Mouse (Mus musculus) liver, embryonic 14.5 days (tissue): ENCODE measurements around the gene Foxn3. TPM values are rescaled to one million over a fixed set of nuclear protein-coding genes. Genes with fewer than 3 reads are reported as not detected.
A peak's percentile ranks its signal among the peaks of the same experiment; 100 is the strongest.

Experiments
- ATAC-seq: fragments of 200-750 bp; cut with Nextera tagmentation; 2 replicates; pipeline ENCODE4 v1.8.0; 2017; ENCODE audit warnings: moderate number of reproducible peaks, mild to moderate bottlenecking, moderate library complexity; ENCODE audit not compliant: insufficient read depth
- DNase-seq, 3 experiments: peaks; one replicate each; pipeline ENCODE4 v3.0.0-alpha.2; 2012 to 2013; ENCODE audit warnings: low read depth in 3 of 3, low spot score in 3 of 3
- H3K27ac ChIP-seq: fragments of 300-500 bp; sonication (generic); 2 replicates; pipeline ENCODE4 v1.5.1; 2014; ENCODE audit warnings: moderate library complexity, mild to moderate bottlenecking, control low read depth, inconsistent platforms
- H3K27me3 ChIP-seq: fragments of 300-500 bp; sonication (generic); 2 replicates; pipeline ENCODE4 v1.6.1; 2014; ENCODE audit warnings: mild to moderate bottlenecking, low read length, moderate library complexity; ENCODE audit not compliant: control insufficient read depth, insufficient read depth
- H3K36me3 ChIP-seq: fragments of 300-500 bp; sonication (generic); replicated peaks from 2 replicates; pipeline ENCODE4 v1.6.1; 2014; ENCODE audit warnings: low read depth; ENCODE audit not compliant: control insufficient read depth, insufficient read depth
- H3K4me1 ChIP-seq, 2 experiments: fragments of 200-500 bp in 1 of 2; fragments of 300-500 bp in 1 of 2; sonication (generic) in 1 of 2; replicated peaks; 2 replicates each; pipeline ENCODE4 v1.6.1; 2012 to 2014; ENCODE audit warnings: antibody characterized with exemption in 1 of 2, inconsistent platforms in 1 of 2, low read length in 1 of 2; ENCODE audit not compliant: control insufficient read depth in 2 of 2, insufficient read depth in 2 of 2
- H3K4me2 ChIP-seq: fragments of 300-500 bp; sonication (generic); 2 replicates; pipeline ENCODE4 v1.6.1; 2014; ENCODE audit warnings: low read depth, mild to moderate bottlenecking, control low read depth, moderate library complexity
- H3K4me3 ChIP-seq, 2 experiments: fragments of 200-500 bp in 1 of 2; fragments of 300-500 bp in 1 of 2; sonication (generic) in 1 of 2; 2 replicates each; pipeline ENCODE4 v1.5.1; 2012 to 2014; ENCODE audit warnings: low read depth in 2 of 2, low read length in 2 of 2, mild to moderate bottlenecking in 2 of 2, control low read depth in 1 of 2, inconsistent platforms in 1 of 2, moderate library complexity in 1 of 2; ENCODE audit not compliant: insufficient read depth in 1 of 2
- H3K9ac ChIP-seq: fragments of 300-500 bp; sonication (generic); replicated peaks from 2 replicates; pipeline ENCODE4 v1.6.1; 2014; ENCODE audit warnings: mild to moderate bottlenecking, control low read depth, moderate library complexity
- H3K9me3 ChIP-seq: fragments of 300-500 bp; sonication (generic); 2 replicates; pipeline ENCODE4 v1.6.1; 2016; ENCODE audit warnings: low read length, mixed read lengths; ENCODE audit not compliant: control insufficient read depth
- CTCF ChIP-seq: IDR thresholded peaks from 2 replicates; pipeline ENCODE4 v1.5.1; 2016; ENCODE audit warnings: antibody characterized with exemption, low read depth, control low read depth
- EP300 ChIP-seq: IDR thresholded peaks from 2 replicates; pipeline ENCODE4 v1.6.1; 2016; ENCODE audit warnings: antibody characterized with exemption, low read depth
- WGBS: fragments of 180-500 bp; shearing (Covaris S2); extraction: QIAGEN DNeasy Blood & Tissue Kit; methylation state at CpG from one replicate; pipeline ENCODE4 v1.1.7; 2014; ENCODE audit not compliant: insufficient replicate concordance; 5-methylcytosine and 5-hydroxymethylcytosine counted together
- polyA plus RNA-seq, 2 experiments: library from polyadenylated mRNA; depleted of rRNA in 1 of 2; stranded (reverse) in 1 of 2; unstranded in 1 of 2; fragments of >200 nt; fragmentation: Nextera tagmentation in 1 of 2; extraction: Ambion mirVana in 1 of 2; gene quantifications; 2 replicates each; pipeline versions ENCODE4 v1.2.1 to v1.2.3; 2012 to 2014

The Foxn3 gene
- polyA plus RNA-seq, 2 experiments, result 2.7 to 13.6 TPM

- WGBS, result 46% methylated on average over 5 of the region's 5 CpGs
- H3K36me3 ChIP-seq, result no peaks in the 10 kb centered on the region
- H3K27me3 ChIP-seq, result no peaks in the 10 kb centered on the region
- H3K9me3 ChIP-seq, result no peaks in the 10 kb centered on the region
- peaks cover 9 to 11% of the 10 kb centered on the region in 2 experiments for H3K4me1 ChIP-seq
- no peak overlapping the region for H3K4me3 ChIP-seq
- TF ChIP-seq CTCF (no peak), EP300 (no peak)
- no peak for DNase-seq
- no peak overlapping the region for H3K4me2 ChIP-seq
- no peak overlapping the region for H3K27ac ChIP-seq
- H3K9ac ChIP-seq, result no peak overlapping the region
- ATAC-seq, result no peak
Measured at GRCm38 (mm10) chr12:99394676-99395075, 168.7 kb downstream of the Foxn3 start.

DNA sequence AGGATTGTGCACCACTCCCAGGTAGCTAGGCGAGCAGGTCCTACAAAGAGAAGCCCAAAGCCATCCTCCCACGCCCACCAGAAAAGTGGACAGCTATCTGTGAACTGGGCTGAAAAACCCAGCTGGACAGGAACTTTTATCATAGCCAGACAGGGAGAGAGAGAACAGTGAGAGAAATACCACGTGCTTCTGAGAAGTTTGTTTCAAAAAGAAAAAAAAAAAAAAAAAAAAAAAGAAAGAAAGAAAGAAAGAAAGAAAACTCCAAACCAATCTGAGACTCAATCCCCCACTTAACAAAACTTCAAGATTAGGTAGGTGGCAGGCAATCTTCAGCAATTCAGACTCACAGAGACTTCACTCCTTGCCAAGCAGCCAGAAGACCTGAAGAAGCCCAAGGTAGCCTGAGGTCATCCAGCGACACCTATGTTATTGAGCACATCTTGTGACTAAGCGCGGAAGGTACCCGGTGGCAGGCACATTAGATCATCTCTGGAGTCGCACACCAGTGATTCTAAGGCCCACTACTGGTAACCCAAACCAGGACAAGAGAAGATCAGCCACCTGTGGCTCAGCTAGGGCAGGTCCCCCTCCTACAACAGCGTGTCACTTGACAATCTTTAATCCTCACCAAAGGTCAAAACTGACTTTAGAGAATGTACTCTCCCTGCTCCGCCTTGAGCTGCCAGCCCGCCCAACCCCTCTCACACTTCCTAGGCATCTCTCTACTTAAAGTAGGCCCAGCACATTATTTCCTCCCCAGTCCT is 169.3 kb downstream of the Foxn3 start:
- TF ChIP-seq EP300, result no peak
- TF ChIP-seq CTCF, result no peak
- Histone ChIP-seq H3K4me2 (peak overlapping the region; percentile 81), H3K27ac (no peak overlapping the region), H3K9ac (no peak overlapping the region), H3K4me3 (peak overlapping the region; percentile 79 to 81; a peak in 2 of 4 replicates), H3K9me3 (no peaks in the 10 kb centered on the region), H3K27me3 (no peaks in the 10 kb centered on the region), H3K36me3 (no peaks in the 10 kb centered on the region), H3K4me1 (peaks cover 9 to 11% of the 10 kb centered on the region in 2 experiments)
- no peak for ATAC-seq
- 53% methylated on average over 11 of the region's 11 CpGs for WGBS
- no peak for DNase-seq

DNA sequence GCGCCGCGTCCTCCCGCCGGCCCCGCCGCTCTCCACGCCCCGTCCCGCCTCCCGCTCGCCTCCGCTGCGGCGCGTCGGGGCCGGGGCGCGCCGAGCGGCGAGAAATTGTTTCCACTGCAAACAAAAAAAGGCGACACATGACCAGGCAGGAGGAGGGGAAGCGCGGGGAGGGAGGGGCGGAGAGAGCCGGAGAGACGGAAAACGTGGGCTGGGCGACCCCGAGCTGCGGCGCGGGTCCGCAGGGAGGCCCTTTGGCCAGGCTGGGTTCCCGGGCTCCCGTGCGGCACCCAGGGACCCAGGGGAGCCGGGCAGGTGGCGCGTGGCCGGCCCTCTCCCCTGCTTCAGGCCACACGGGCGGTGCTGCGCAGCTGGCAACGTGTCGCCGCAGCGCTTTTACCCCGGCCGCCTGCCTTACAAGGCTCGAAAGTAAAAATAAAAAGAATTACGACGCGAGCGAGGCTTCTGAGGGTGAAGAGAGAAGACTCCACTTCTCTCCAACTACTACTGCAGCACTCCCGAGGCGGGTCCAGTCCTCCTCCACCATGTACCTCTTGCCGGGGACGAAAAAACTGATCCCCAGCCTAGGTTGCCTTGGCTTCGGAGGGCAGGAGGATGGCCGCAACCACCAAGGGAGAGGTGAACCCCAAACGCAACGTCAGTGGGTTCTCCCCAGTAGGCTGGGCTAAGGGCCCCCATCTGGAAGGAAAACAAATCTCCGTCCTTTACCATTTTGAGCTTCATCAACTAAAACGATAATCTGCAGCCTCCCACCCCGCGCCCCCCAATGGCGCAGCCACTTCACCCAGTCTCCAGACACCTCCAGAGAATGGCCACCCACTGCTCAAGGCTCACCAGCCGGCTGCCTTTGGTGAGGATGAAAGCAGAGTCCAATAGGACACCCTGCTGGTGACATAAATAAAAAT is 170.2 kb downstream of the Foxn3 start:
- H3K4me3 ChIP-seq, result peak overlapping the region; percentile 79 to 81
- no peak overlapping the region for H3K27ac ChIP-seq
- H3K9me3 ChIP-seq, result no peaks in the 10 kb centered on the region
- no peaks in the 10 kb centered on the region for H3K36me3 ChIP-seq
- ATAC-seq (peak; percentile 57), DNase-seq (peak; percentile 56 to 60 (median 59))
- WGBS, result under 1% methylated on average over 66 of the region's 71 CpGs
- H3K27me3 ChIP-seq, result no peaks in the 10 kb centered on the region
- H3K9ac ChIP-seq, result peak overlapping the region; percentile 70
- H3K4me1 ChIP-seq, result peaks cover 9 to 11% of the 10 kb centered on the region in 2 experiments
- H3K4me2 ChIP-seq, result peak overlapping the region; percentile 81
- TF ChIP-seq EP300 (no peak), CTCF (peak; percentile 49)

- Histone ChIP-seq H3K27ac (peak overlapping the region; percentile 31; the same call in 1 of the 2 replicates), H3K4me3 (peak overlapping the region; percentile 79 to 81), H3K4me2 (peak overlapping the region; percentile 81), H3K36me3 (no peaks in the 10 kb centered on the region), H3K9ac (peak overlapping the region; percentile 70), H3K9me3 (no peaks in the 10 kb centered on the region), H3K27me3 (no peaks in the 10 kb centered on the region), H3K4me1 (peaks cover 9 to 11% of the 10 kb centered on the region in 2 experiments)
- TF ChIP-seq CTCF, result no peak
- ATAC-seq, result peak; percentile 88
- WGBS, result under 1% methylated on average over 82 of the region's 87 CpGs
- peak; percentile 95 to 97 (median 96) for DNase-seq
Measured at GRCm38 (mm10) chr12:99391942-99392880, 171.2 kb downstream of the Foxn3 start.
